ENCODE assay signal across 12 mouse cellular contexts in genomic region chr11:19987756-19988091, GRCm38 (mm10).
DNase-seq lines count a peak whose midpoint lies in the region; ATAC-seq and TF ChIP-seq lines count a peak whose summit lies in the region.
"Had no signal": no experiment of that assay in that cellular context is flagged by ENCODE, and none has a peak within 500 bp of the region (broad histone marks: within the 10 kb centered on the region; RNA-seq: fewer than 3 reads in every experiment).

No protein-coding gene starts in this region.

- peak overlapping the region; percentile 74 for H3K9ac ChIP-seq in ES-Bruce4 (ENCODE audit: low read depth, poor library complexity, severe bottlenecking)
- H3K9ac ChIP-seq in intestine, embryonic 16.5 days (ENCODE audit: low read depth, low read length): no peak overlapping the region
- no peak overlapping the region for H3K9ac ChIP-seq in liver, embryonic 16.5 days (ENCODE audit: low read depth, low read length)
- no peak overlapping the region for H3K9ac ChIP-seq in midbrain, embryonic 11.5 days (ENCODE audit: low read length)
- H3K9ac ChIP-seq: forebrain, embryonic 12.5 days; midbrain, embryonic 12.5 days had no signal

- H3K36me3 ChIP-seq in heart, embryonic 10.5 days: no peaks in the 10 kb centered on the region
- no peaks in the 10 kb centered on the region for H3K36me3 ChIP-seq in ES-Bruce4 (ENCODE audit: control insufficient read depth, insufficient read depth, low read length, poor library complexity, severe bottlenecking)
- H3K36me3 ChIP-seq in intestine, embryonic 16.5 days (ENCODE audit: control insufficient read depth, insufficient read depth, low read length): no peaks in the 10 kb centered on the region
- H3K36me3 ChIP-seq in liver, embryonic 16.5 days (ENCODE audit: control insufficient read depth, insufficient read depth): no peaks in the 10 kb centered on the region
- no peaks in the 10 kb centered on the region for H3K36me3 ChIP-seq in midbrain, embryonic 11.5 days (ENCODE audit: control insufficient read depth, insufficient read depth, low read length)
- H3K36me3 ChIP-seq: forebrain, embryonic 12.5 days; midbrain, embryonic 12.5 days had no signal

- DNase-seq in heart, embryonic 10.5 days (ENCODE audit: low spot score): no peak
- no peak for DNase-seq in heart, postnatal 4 days
- no peak for DNase-seq in cerebellum, adult 11-12 months
- no peak for DNase-seq in midbrain, embryonic 11.5 days (ENCODE audit: low spot score, missing footprints)
- DNase-seq: B cell, adult 2 months; gastrocnemius, postnatal 36 days had no signal

- H3K27me3 ChIP-seq in heart, embryonic 10.5 days (ENCODE audit: insufficient read depth, poor library complexity, severe bottlenecking): no peaks in the 10 kb centered on the region
- no peaks in the 10 kb centered on the region for H3K27me3 ChIP-seq in ES-Bruce4 (ENCODE audit: control insufficient read depth, insufficient read depth, low read length, poor library complexity, severe bottlenecking)
- H3K27me3 ChIP-seq in intestine, embryonic 16.5 days (replicated peaks; ENCODE audit: control insufficient read depth, insufficient read depth, low read length): no peaks in the 10 kb centered on the region
- H3K27me3 ChIP-seq in liver, embryonic 16.5 days (ENCODE audit: control insufficient read depth, insufficient read depth, low read depth, low read length): no peaks in the 10 kb centered on the region
- no peaks in the 10 kb centered on the region for H3K27me3 ChIP-seq in midbrain, embryonic 11.5 days (ENCODE audit: control insufficient read depth, insufficient read depth, low read length)
- H3K27me3 ChIP-seq: forebrain, embryonic 12.5 days; midbrain, embryonic 12.5 days had no signal

- TF ChIP-seq POLR2A in ES-Bruce4 (IDR thresholded peaks at IDR 0.05; ENCODE audit: insufficient read depth, low read length): no peak

- 46% methylated on average over 9 of the region's 9 CpGs for WGBS in heart, embryonic 10.5 days
- WGBS in intestine, embryonic 16.5 days: 16% methylated on average over 9 of the region's 9 CpGs
- WGBS in liver, embryonic 16.5 days (ENCODE audit: insufficient replicate concordance): 22% methylated on average over 9 of the region's 9 CpGs
- WGBS in midbrain, embryonic 11.5 days: 11% methylated on average over 9 of the region's 9 CpGs

- no peaks in the 10 kb centered on the region for H3K9me3 ChIP-seq in heart, embryonic 10.5 days
- H3K9me3 ChIP-seq in ES-Bruce4 (replicated peaks; ENCODE audit: control insufficient read depth, insufficient read depth, low read length, poor library complexity, severe bottlenecking): no peaks in the 10 kb centered on the region
- no peaks in the 10 kb centered on the region for H3K9me3 ChIP-seq in intestine, embryonic 16.5 days (ENCODE audit: control insufficient read depth, low read length)
- no peaks in the 10 kb centered on the region for H3K9me3 ChIP-seq in liver, embryonic 16.5 days (replicated peaks; ENCODE audit: control insufficient read depth, low read length)
- no peaks in the 10 kb centered on the region for H3K9me3 ChIP-seq in midbrain, embryonic 11.5 days (ENCODE audit: control insufficient read depth, low read length)
- H3K9me3 ChIP-seq: forebrain, embryonic 12.5 days; midbrain, embryonic 12.5 days had no signal

- no peak for TF ChIP-seq CTCF in ES-Bruce4 (IDR thresholded peaks at IDR 0.05; ENCODE audit: low read depth, low read length)

- H3K4me1 ChIP-seq in heart, embryonic 10.5 days: peaks cover 78% of the 10 kb centered on the region
- peaks cover 13% of the 10 kb centered on the region for H3K4me1 ChIP-seq in ES-Bruce4 (ENCODE audit: control insufficient read depth, insufficient read depth, low read length)
- peaks cover 79% of the 10 kb centered on the region for H3K4me1 ChIP-seq in intestine, embryonic 16.5 days (ENCODE audit: control insufficient read depth, insufficient read depth, low read length)
- H3K4me1 ChIP-seq in liver, embryonic 16.5 days (ENCODE audit: control insufficient read depth, low read depth, low read length): peaks cover 41% of the 10 kb centered on the region
- H3K4me1 ChIP-seq in midbrain, embryonic 11.5 days (ENCODE audit: control insufficient read depth, insufficient read depth, low read length): peaks cover 15% of the 10 kb centered on the region

- H3K27ac ChIP-seq in heart, embryonic 10.5 days: 0 out of 2 replicates have a peak overlapping the region, but pooled peaks have one; percentile 63
- peak overlapping the region; percentile 100 for H3K27ac ChIP-seq in ES-Bruce4 (ENCODE audit: insufficient read depth, low read length)
- peak overlapping the region; percentile 80 for H3K27ac ChIP-seq in intestine, embryonic 16.5 days (ENCODE audit: low read length)
- H3K27ac ChIP-seq in liver, embryonic 16.5 days (ENCODE audit: low read length): 0 out of 2 replicates have a peak overlapping the region, but pooled peaks have one; percentile 21
- no peak overlapping the region for H3K27ac ChIP-seq in midbrain, embryonic 11.5 days (ENCODE audit: low read depth, low read length)
- H3K27ac ChIP-seq: forebrain, embryonic 12.5 days; midbrain, embryonic 12.5 days had no signal

- ATAC-seq in intestine, embryonic 16.5 days: no peak
- peak; percentile 14; the same call in 1 of the 2 replicates for ATAC-seq in liver, embryonic 16.5 days (ENCODE audit: low read depth)
- ATAC-seq in megakaryocyte-erythroid progenitor cell, adult 5-6 weeks (replicated peaks; ENCODE audit: low FRiP score, low TSS enrichment, poor library complexity, severe bottlenecking): no peak
- ATAC-seq in midbrain, embryonic 11.5 days (ENCODE audit: low FRiP score): no peak

- peak overlapping the region; percentile 23; the same call in 1 of the 2 replicates for H3K4me2 ChIP-seq in intestine, embryonic 16.5 days (ENCODE audit: low read depth, low read length)
- H3K4me2 ChIP-seq in liver, embryonic 16.5 days (ENCODE audit: low read depth, low read length): 0 out of 2 replicates have a peak overlapping the region, but pooled peaks have one; percentile 37
- no peak overlapping the region for H3K4me2 ChIP-seq in midbrain, embryonic 11.5 days
- H3K4me2 ChIP-seq: forebrain, embryonic 12.5 days; midbrain, embryonic 12.5 days had no signal

- TF ChIP-seq EP300 in ES-Bruce4 (IDR thresholded peaks at IDR 0.05; ENCODE audit: insufficient read depth, low read depth, low read length): peak; percentile 91

- H3K4me3 ChIP-seq in heart, embryonic 10.5 days: no peak overlapping the region
- H3K4me3 ChIP-seq in ES-Bruce4 (ENCODE audit: low read depth, low read length): no peak overlapping the region
- no peak overlapping the region for H3K4me3 ChIP-seq in intestine, embryonic 16.5 days (ENCODE audit: low read length)
- no peak overlapping the region for H3K4me3 ChIP-seq in liver, embryonic 16.5 days (ENCODE audit: low read depth, low read length)
- no peak overlapping the region for H3K4me3 ChIP-seq in midbrain, embryonic 11.5 days (ENCODE audit: low read depth, low read length)
- H3K4me3 ChIP-seq: forebrain, embryonic 12.5 days; midbrain, embryonic 12.5 days had no signal
